Mouse (Mus musculus) hindbrain, embryonic 15.5 days (tissue): ENCODE results near the gene Snd1. TPM values are rescaled to one million over a fixed set of nuclear protein-coding genes. Genes with fewer than 3 reads are reported as not detected.

Experiments
- ATAC-seq: fragments of 200-750 bp; cut with Nextera tagmentation; 2 replicates; pipeline ENCODE4 v1.8.0; 2017; ENCODE audit warnings: low read depth, moderate number of reproducible peaks, moderate TSS enrichment; ENCODE audit not compliant: low FRiP score
- H3K27ac ChIP-seq: fragments of 300-500 bp; sonication (generic); replicated peaks from 2 replicates; pipeline ENCODE4 v1.5.1; 2015; ENCODE audit warnings: mild to moderate bottlenecking, inconsistent platforms
- H3K27me3 ChIP-seq: fragments of 300-500 bp; sonication (generic); 2 replicates; pipeline ENCODE4 v1.6.1; 2015; ENCODE audit warnings: control low read depth, inconsistent platforms
- H3K36me3 ChIP-seq: fragments of 300-500 bp; sonication (generic); 2 replicates; pipeline ENCODE4 v1.6.1; 2015; ENCODE audit warnings: control low read depth, inconsistent platforms
- H3K4me1 ChIP-seq: fragments of 300-500 bp; sonication (generic); replicated peaks from 2 replicates; pipeline ENCODE4 v1.6.1; 2015; ENCODE audit warnings: control low read depth, inconsistent platforms
- H3K4me2 ChIP-seq: fragments of 300-500 bp; sonication (generic); 2 replicates; pipeline ENCODE4 v1.6.1; 2015; ENCODE audit warnings: moderate library complexity, mild to moderate bottlenecking, inconsistent platforms
- H3K4me3 ChIP-seq: fragments of 300-500 bp; sonication (generic); 2 replicates; pipeline ENCODE4 v1.5.1; 2015; ENCODE audit warnings: mild to moderate bottlenecking, inconsistent platforms
- H3K9ac ChIP-seq: fragments of 300-500 bp; sonication (generic); 2 replicates; pipeline ENCODE4 v1.6.1; 2015; ENCODE audit warnings: inconsistent platforms
- H3K9me3 ChIP-seq: fragments of 300-500 bp; sonication (generic); 2 replicates; pipeline ENCODE4 v1.6.1; 2016; ENCODE audit warnings: control low read depth, inconsistent platforms
- WGBS: fragments of 180-500 bp; shearing (Covaris S2); methylation state at CpG from one replicate; pipeline ENCODE4 v1.1.7; 2015; 5-methylcytosine and 5-hydroxymethylcytosine counted together
- polyA plus RNA-seq: library from polyadenylated mRNA; unstranded; fragments of >200 nt; fragmentation: Nextera tagmentation; extraction: Ambion mirVana; gene quantifications from 2 replicates; pipeline ENCODE4 v1.2.1, GENCODE M21; 2015

Snd1 gene
- polyA plus RNA-seq, 1 experiment from 2014 or later = 76.4 TPM

- H3K9me3 ChIP-seq = no peaks in the 10 kb centered on the region
- 17% methylated on average over 27 of the region's 27 CpGs for WGBS
- peak within 1 kb of the TSS; percentile 98 for H3K4me2 ChIP-seq
- H3K4me3 ChIP-seq = peak within 1 kb of the TSS; percentile 84
- ATAC-seq = no peak
- peak within 1 kb of the TSS; percentile 99 for H3K9ac ChIP-seq
- peak within 1 kb of the TSS; percentile 98 for H3K27ac ChIP-seq
- H3K27me3 ChIP-seq = no peaks in the 10 kb centered on the region
- peaks cover 65% of the 10 kb centered on the region for H3K4me1 ChIP-seq
- peaks cover 5% of the 10 kb centered on the region; the same call in 1 of the 2 replicates for H3K36me3 ChIP-seq
Measured at GRCm38 (mm10) chr6:28831011-28831853, 356.3 kb downstream of the Snd1 start, which contains the start of gene Lrrc4. Lrrc4 (minus strand) TSS chr6:28831747.

GRCm38 (mm10) chr6:28831854-28832750 lies 357.2 kb downstream of the Snd1 start:
- no peaks in the 10 kb centered on the region for H3K9me3 ChIP-seq
- H3K4me2 ChIP-seq = peak overlapping the region; percentile 98
- no peaks in the 10 kb centered on the region for H3K27me3 ChIP-seq
- WGBS = under 1% methylated on average over 75 of the region's 82 CpGs
- H3K9ac ChIP-seq = peak overlapping the region; percentile 99
- H3K4me3 ChIP-seq = peak overlapping the region; percentile 84
- peak; percentile 52 for ATAC-seq
- H3K36me3 ChIP-seq = peaks cover 5% of the 10 kb centered on the region; the same call in 1 of the 2 replicates
- peaks cover 56% of the 10 kb centered on the region for H3K4me1 ChIP-seq
- H3K27ac ChIP-seq = peak overlapping the region; percentile 98

GRCm38 (mm10) chr6:28832751-28833291 lies 357.9 kb downstream of the Snd1 start:
- peaks cover 49% of the 10 kb centered on the region for H3K4me1 ChIP-seq
- ATAC-seq = peak; percentile 81
- H3K9me3 ChIP-seq = no peaks in the 10 kb centered on the region
- peak overlapping the region; percentile 84 for H3K4me3 ChIP-seq
- peak overlapping the region; percentile 99 for H3K9ac ChIP-seq
- under 1% methylated on average over 57 of the region's 58 CpGs for WGBS
- peaks cover 5% of the 10 kb centered on the region; the same call in 1 of the 2 replicates for H3K36me3 ChIP-seq
- no peaks in the 10 kb centered on the region for H3K27me3 ChIP-seq
- H3K27ac ChIP-seq = peak overlapping the region; percentile 98
- H3K4me2 ChIP-seq = peak overlapping the region; percentile 98

GRCm38 (mm10) chr6:28833380-28833822 lies 358.5 kb downstream of the Snd1 start:
- WGBS = under 1% methylated on average over 37 of the region's 43 CpGs
- peaks cover 45% of the 10 kb centered on the region for H3K4me1 ChIP-seq

GRCm38 (mm10) chr6:28834046-28834445 lies 359.1 kb downstream of the Snd1 start:
- peak overlapping the region; percentile 99 for H3K9ac ChIP-seq
- peak overlapping the region; percentile 98 for H3K4me2 ChIP-seq
- peak overlapping the region; percentile 98; the same call in 1 of the 2 replicates for H3K27ac ChIP-seq
- no peaks in the 10 kb centered on the region for H3K9me3 ChIP-seq
- ATAC-seq = no peak
- peaks cover 5% of the 10 kb centered on the region; the same call in 1 of the 2 replicates for H3K36me3 ChIP-seq
- peak overlapping the region; percentile 84 for H3K4me3 ChIP-seq
- H3K4me1 ChIP-seq = peaks cover 39% of the 10 kb centered on the region
- 20% methylated on average over 2 of the region's 2 CpGs for WGBS
- H3K27me3 ChIP-seq = no peaks in the 10 kb centered on the region

More at GRCm38 (mm10) chr6:28833380-28833822, 358.5 kb downstream of the Snd1 start:
- peak overlapping the region; percentile 84 for H3K4me3 ChIP-seq
- peaks cover 5% of the 10 kb centered on the region; the same call in 1 of the 2 replicates for H3K36me3 ChIP-seq
- ATAC-seq = peak; percentile 78
- H3K9ac ChIP-seq = peak overlapping the region; percentile 99
- H3K9me3 ChIP-seq = no peaks in the 10 kb centered on the region
- H3K27me3 ChIP-seq = no peaks in the 10 kb centered on the region
- H3K27ac ChIP-seq = peak overlapping the region; percentile 98
- peak overlapping the region; percentile 98 for H3K4me2 ChIP-seq

GRCm38 (mm10) chr6:28836600-28836999 lies 361.7 kb downstream of the Snd1 start:
- Histone ChIP-seq H3K9ac (no peak overlapping the region), H3K9me3 (no peaks in the 10 kb centered on the region), H3K4me3 (no peak overlapping the region), H3K27ac (no peak overlapping the region), H3K27me3 (no peaks in the 10 kb centered on the region), H3K4me1 (peaks cover 24% of the 10 kb centered on the region), H3K4me2 (no peak overlapping the region), H3K36me3 (no peaks in the 10 kb centered on the region)
- no peak for ATAC-seq

- Histone ChIP-seq H3K4me1 (peaks cover 29% of the 10 kb centered on the region), H3K36me3 (no peaks in the 10 kb centered on the region), H3K4me3 (no peak overlapping the region), H3K27ac (peak overlapping the region; percentile 70), H3K9ac (no peak overlapping the region), H3K4me2 (no peak overlapping the region), H3K9me3 (no peaks in the 10 kb centered on the region), H3K27me3 (no peaks in the 10 kb centered on the region)
- WGBS = 65% methylated on average over 3 of the region's 3 CpGs
- ATAC-seq = no peak
Measured at GRCm38 (mm10) chr6:28841569-28841968, 366.6 kb downstream of the Snd1 start.

GRCm38 (mm10) chr6:28842375-28843276 lies 367.7 kb downstream of the Snd1 start:
- no peaks in the 10 kb centered on the region for H3K9me3 ChIP-seq
- peaks cover 32% of the 10 kb centered on the region for H3K4me1 ChIP-seq
- ATAC-seq = peak; percentile 91
- no peak overlapping the region for H3K9ac ChIP-seq
- H3K4me2 ChIP-seq = no peak overlapping the region
- H3K27me3 ChIP-seq = no peaks in the 10 kb centered on the region
- no peaks in the 10 kb centered on the region for H3K36me3 ChIP-seq
- H3K4me3 ChIP-seq = no peak overlapping the region
- WGBS = 31% methylated on average over 4 of the region's 4 CpGs
- H3K27ac ChIP-seq = peak overlapping the region; percentile 81

GRCm38 (mm10) chr6:28845610-28846009 lies 370.7 kb downstream of the Snd1 start:
- ATAC-seq = no peak
- peaks cover 50% of the 10 kb centered on the region for H3K4me1 ChIP-seq

GRCm38 (mm10) chr6:28847616-28848015 lies 372.7 kb downstream of the Snd1 start:
- Histone ChIP-seq H3K4me3 (no peak overlapping the region), H3K9me3 (no peaks in the 10 kb centered on the region), H3K4me2 (no peak overlapping the region), H3K9ac (no peak overlapping the region), H3K4me1 (peaks cover 43% of the 10 kb centered on the region), H3K27ac (no peak overlapping the region), H3K36me3 (no peaks in the 10 kb centered on the region), H3K27me3 (no peaks in the 10 kb centered on the region)
- 68% methylated on average over 6 of the region's 6 CpGs for WGBS
- ATAC-seq = no peak

More at GRCm38 (mm10) chr6:28845610-28846009, 370.7 kb downstream of the Snd1 start:
- Histone ChIP-seq H3K27me3 (no peaks in the 10 kb centered on the region), H3K9ac (no peak overlapping the region), H3K4me2 (no peak overlapping the region), H3K9me3 (no peaks in the 10 kb centered on the region), H3K36me3 (no peaks in the 10 kb centered on the region), H3K4me3 (no peak overlapping the region), H3K27ac (no peak overlapping the region)
- 58% methylated on average over 4 of the region's 4 CpGs for WGBS
